Mouse (Mus musculus): ENCODE results near the gene Sec24c.
A peak's percentile ranks its signal among the peaks of the same experiment; 100 is the strongest.
"Not testable (repeated sequence)": the region's sequence is repeated elsewhere in the genome, so short reads cannot be mapped to it uniquely, and the experiment has no call there.

Gene Sec24c

DNA sequence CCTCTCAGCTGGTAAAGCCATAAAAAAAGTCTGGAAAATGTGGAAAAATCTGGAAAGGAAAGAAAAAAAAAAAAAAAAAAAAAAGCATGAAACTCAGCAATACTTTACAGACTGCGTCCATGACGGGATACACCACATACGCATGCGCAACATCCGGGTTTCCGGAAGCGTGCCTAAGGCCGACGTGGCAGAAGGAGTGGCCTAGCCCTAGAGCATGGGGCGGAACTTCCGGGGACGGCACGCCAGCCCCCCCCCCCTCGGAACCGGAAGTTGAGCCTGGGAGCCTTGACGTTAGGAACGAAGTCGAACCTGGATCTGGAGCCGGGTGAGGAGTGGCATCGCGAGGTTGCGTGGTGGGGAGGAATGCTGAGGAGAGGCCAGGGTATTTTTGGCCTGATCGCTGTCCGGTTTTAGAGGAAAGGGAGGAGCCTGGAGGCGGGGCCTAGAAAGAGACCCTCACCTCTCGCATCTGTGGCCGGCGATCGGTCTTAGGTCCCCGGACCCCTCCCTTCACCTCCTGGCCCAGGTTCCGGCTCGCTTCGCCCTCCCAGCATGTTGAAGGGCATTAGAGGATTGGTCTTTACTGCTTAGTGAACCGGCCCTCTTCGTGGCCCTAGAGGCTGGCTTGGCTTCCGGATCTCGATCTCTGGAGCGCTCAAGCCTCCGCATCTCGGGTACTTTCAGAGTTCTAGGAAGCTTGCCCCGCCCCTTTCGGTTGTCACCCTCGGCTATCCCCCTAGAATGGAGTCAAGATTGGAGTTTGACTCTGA is at the start of gene Sec24c:
Sec24c (plus strand) TSS at position 245 of the 770 bp plus-strand sequence.
- DNase-seq (ENCODE audit: low spot score in 2 of 2) = peak; percentile 98 to 99

DNA sequence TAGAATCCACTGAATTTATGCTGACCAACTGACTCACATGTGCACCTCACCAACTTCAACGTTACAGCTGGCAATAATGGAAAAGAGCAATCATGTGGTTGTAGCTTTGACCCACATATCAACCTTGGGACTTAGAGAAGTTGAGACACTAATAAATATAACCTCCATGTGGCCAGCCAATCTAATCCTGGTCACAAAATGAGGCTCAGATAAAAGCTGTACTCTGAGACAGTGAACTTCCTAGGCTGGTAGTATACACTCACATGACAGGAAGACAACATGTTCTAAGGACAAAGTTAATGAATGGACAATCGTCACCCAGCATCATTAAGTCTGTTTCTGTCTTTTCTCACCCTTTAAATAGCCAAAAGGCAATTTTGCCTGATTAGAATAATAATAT is 47.7 kb upstream of the Sec24c start:
- no peak for DNase-seq (ENCODE audit: low spot score in 2 of 2)

DNA sequence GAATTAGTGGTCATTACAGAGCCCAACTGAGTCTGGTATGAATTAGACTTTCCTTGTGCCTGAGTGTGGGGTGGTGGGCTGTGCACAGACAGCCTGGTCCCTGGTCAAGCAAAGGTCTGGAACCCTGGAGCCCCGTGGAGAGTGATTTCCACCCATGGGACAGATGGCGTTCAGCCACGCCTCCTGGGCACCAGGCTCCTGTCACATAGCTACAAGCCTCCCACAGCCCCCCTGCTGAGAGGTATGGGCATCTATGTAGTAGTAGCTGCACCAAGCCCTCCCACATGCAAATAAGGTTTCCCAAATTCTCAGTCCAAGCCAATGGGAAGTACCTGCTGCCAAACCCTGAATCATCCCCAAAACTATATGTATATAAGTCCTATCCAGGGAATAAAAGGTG is 47.1 kb upstream of the Sec24c start:
- DNase-seq (ENCODE audit: low spot score in 2 of 2) = peak in 1 of 2 experiments; percentile 4

DNA sequence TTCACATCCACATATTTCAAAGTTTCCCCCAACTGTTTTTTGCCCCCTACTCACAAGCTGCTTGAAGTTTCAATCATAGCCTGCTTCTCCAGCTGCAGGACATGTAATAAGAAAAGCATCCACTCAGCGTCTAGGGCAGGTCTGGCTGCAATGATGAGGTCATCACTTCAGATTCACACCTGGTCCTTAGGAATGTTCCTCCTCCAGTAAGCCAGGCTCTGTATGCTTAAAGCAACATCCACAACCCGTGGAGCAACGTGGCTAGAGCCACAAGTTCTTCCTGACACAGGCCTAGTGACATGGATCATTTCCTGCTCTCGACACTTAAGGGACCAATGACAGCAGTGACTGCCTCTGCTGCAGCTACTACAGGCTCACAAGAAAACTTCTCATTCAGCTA is 42.9 kb upstream of the Sec24c start:
- no peak for DNase-seq (ENCODE audit: low spot score in 2 of 2)

- DNase-seq (ENCODE audit: low spot score in 2 of 2) = no peak
These were observed 38.6 kb upstream of the Sec24c start for GRCm38 (mm10) chr14:20635546-20635945.

- DNase-seq (ENCODE audit: low spot score in 2 of 2) = not testable (repeated sequence)
These were observed 37.1 kb upstream of the Sec24c start for GRCm38 (mm10) chr14:20636968-20637367.

DNA sequence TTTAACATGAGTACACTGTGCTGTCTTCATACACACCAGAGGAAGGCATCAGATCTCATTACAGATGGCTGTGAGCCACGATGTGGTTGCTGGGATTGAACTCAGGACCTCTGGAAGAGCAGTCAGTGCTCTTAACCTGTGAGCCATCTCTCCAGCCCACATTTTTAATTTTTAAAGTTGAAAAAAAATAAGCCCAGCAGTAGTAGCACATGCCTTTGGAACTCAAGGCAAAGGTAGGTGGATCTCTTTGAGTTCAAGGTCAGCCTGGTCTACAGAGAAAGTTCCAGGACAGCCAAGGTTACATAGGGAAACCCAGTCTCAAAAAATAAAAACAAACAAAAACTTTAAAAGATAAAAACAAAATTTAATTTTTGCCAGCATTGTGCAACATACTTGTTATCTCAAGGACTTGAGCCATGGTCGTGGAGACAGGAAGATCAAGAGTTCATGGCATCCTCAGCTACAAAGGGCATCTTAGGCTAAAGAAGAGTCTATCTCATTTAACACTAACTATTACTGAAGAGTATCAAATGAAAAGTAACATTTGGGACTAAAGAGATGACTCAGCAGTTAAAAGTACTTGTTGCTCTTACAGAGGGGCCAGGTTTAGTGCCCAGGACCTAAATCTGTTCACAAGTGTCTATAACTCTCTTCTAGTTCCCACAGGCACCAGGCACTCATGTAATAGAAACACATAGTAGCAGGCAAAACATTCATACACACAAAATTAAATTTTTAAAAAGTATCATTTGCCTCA is 36.1 kb upstream of the Sec24c start:
- no peak for DNase-seq (ENCODE audit: low spot score in 2 of 2)

GRCm38 (mm10) chr14:20638702-20639101 is 35.4 kb upstream of the Sec24c start:
- DNase-seq (ENCODE audit: low spot score in 2 of 2) = no peak

GRCm38 (mm10) chr14:20639918-20640619 is 34.0 kb upstream of the Sec24c start:
- no peak for DNase-seq (ENCODE audit: low spot score in 2 of 2)

GRCm38 (mm10) chr14:20640644-20641437 is 33.3 kb upstream of the Sec24c start, which contains the start of gene Usp54:
Gene Usp54, minus strand, starts transcription at chr14:20641063.
- DNase-seq (ENCODE audit: low spot score in 2 of 2) = peak; percentile 92 to 97

DNA sequence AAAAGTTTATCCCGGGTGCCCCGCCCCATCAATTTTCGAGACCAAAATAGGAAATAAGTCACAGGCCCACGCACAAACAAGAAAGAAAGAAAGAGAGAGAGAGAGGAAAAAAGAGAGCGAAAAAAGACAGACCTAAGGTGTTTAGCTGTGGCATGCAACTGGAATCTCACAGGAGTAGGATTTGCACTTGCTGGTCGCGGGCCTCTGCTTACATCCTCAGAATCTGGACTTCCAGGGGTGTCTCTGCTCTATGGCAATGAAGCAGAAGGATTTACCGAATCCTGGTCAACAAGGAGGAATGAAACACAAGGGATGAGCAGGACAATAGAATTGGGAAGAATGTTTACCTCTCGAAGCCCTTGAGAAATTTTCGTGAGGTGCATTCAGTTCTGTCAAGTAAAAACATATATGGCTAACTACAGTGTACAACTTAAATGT is 32.7 kb upstream of the Sec24c start:
- DNase-seq (ENCODE audit: low spot score in 2 of 2) = no peak

- no peak for DNase-seq (ENCODE audit: low spot score in 2 of 2)
These were observed 28.6 kb upstream of the Sec24c start for GRCm38 (mm10) chr14:20645547-20645946.

GRCm38 (mm10) chr14:20646381-20646780 is 27.7 kb upstream of the Sec24c start:
- no peak for DNase-seq (ENCODE audit: low spot score in 2 of 2)

DNA sequence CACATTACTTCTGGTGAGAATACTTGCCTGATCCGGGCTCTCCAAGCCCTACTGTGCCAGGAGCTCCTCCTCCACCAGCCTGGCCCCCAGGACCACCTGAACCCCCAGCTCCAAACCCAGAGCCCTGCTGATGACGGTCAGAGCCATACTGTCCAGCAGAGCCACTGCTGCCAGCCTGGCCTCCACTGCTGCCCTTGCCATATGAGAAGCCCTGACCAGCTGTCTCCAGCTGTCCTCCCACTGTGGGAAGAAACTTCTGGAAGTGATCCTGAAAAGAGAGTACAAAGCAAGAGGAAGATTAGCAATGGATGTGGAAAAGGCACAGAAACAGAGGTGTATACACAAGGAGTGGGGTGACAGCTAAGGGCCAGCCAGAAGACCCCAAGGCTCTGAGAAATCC is 23.1 kb upstream of the Sec24c start:
- no peak for DNase-seq (ENCODE audit: low spot score in 2 of 2)

- DNase-seq (ENCODE audit: low spot score in 2 of 2) = no peak
These were observed 22.3 kb upstream of the Sec24c start for GRCm38 (mm10) chr14:20651722-20652256.

- DNase-seq (ENCODE audit: low spot score in 2 of 2) = no peak
These were observed 19.3 kb upstream of the Sec24c start for GRCm38 (mm10) chr14:20654690-20655421.

GRCm38 (mm10) chr14:20655731-20656130 is 18.4 kb upstream of the Sec24c start:
- no peak for DNase-seq (ENCODE audit: low spot score in 2 of 2)

- DNase-seq (ENCODE audit: low spot score in 2 of 2) = no peak
These were observed 17.7 kb upstream of the Sec24c start, which contains the start of gene Myoz1 for GRCm38 (mm10) chr14:20656361-20656760. Gene Myoz1, minus strand, starts transcription at chr14:20656540.

DNA sequence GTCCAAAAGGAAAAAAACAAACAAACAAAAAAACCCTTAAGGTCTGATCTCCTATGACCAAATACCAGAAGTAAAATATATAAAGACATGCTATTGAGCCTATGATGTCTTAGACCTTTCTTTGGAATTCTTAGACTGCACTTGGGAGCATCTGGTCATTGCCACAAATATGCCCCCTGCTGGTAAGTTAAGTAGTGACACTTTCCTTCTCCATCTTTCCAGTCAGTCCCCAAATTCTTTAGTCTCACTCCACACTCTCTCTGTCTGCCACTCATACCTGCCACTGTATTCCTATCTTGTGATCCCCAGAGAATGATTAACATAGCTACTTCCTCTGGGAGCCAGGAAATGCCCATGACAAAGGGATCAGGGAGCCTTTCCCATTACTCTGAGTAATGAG is 15.8 kb upstream of the Sec24c start:
- DNase-seq (ENCODE audit: low spot score in 2 of 2) = peak in 1 of 2 experiments; percentile 25

DNA sequence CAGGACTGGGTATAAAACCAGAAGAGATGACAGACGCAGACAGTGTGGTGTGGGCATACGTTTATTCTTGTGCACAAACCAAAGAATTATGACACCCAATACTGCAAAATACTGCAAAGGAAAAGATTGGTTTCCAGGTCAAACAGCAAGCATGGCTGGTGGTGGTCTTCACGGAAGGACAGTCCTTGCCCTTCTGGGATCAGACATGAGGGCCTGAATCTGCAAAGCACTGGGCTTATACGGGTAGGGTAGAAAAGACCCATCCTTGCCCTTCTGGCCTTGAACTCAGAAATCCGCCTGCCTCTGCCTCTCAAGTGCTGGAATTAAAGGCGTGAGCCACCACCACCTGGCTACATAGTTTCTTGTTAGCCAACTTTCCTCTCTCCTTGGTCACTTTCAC is 15.2 kb upstream of the Sec24c start:
- no peak for DNase-seq (ENCODE audit: low spot score in 2 of 2)

Measured in cerebellum, postnatal 4 days (tissue).